Mouse (Mus musculus) testis, postnatal 14 days (tissue): ENCODE measurements at regions not wholly inside any gene's neighbourhood (a gene's known extent, or its start where the extent isn't known, plus 50 kb on each side); places are given as distances from the start of the nearest gene placed in this dataset.

ENCODE experiments used
- DNase-seq: peaks from one replicate; pipeline ENCODE4 v3.0.0; 2021; ENCODE audit warnings: low spot score

DNA sequence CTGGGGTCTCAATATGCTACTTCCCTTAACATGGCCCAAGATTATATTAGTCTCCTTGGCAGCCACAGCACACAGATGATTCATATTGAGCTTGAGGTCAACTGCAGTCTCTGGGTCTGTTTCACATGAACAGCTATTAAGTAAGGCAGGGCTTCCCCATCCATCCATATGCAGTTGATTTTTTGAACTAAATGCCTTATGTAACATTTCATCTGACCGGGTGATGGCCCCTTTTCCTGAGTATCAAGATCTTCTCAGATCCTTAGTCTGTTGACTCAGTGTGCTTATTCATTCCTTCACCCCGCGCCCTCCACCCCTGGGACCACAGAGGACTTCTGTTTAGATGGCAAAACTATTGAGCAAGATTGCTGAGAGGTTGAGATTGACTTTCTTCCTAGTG, 202.7 kb downstream of the Cyp26b1 start:
- DNase-seq: no peak

DNA sequence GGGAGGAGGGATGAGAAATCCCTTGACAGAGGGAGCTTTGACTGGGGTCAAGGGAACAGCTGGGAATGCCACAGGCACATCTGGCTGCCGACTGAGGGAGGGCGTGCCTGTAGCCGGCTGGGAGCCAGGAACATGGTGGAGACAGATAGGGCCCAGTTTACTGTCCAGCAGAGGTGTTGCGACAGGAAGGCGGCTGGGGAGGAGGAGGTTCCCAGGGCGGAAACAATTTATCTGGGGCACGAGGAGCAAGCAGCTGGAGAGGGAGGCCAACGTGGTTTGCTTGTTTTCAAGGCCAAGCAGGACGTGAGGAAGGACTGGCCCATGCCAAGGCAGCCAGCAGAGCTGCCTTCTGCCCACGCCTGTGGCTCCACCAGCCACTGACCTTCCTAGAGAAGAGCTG, 208.0 kb downstream of the Cyp26b1 start:
- DNase-seq: peak; percentile 87

DNA sequence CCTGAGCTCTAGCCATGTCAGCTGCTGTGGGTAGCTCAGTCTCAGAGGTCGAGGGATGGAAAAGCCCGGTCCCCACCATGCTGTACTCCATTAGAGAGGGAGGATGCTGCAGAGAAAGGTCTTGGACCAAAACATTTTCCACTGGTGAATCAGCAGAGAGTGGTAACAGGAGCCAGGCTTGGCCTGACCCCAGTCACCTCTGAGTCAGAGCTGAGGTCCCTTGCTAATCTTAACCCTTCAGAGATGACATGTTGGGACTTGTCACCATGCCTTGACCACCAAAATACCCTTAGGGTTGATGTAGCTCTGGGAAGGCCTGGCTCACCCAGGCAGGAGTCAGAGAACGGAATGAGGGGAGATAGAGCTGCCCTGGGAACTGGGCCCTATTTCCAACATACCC, 210.0 kb downstream of the Cyp26b1 start:
- DNase-seq: no peak

DNA sequence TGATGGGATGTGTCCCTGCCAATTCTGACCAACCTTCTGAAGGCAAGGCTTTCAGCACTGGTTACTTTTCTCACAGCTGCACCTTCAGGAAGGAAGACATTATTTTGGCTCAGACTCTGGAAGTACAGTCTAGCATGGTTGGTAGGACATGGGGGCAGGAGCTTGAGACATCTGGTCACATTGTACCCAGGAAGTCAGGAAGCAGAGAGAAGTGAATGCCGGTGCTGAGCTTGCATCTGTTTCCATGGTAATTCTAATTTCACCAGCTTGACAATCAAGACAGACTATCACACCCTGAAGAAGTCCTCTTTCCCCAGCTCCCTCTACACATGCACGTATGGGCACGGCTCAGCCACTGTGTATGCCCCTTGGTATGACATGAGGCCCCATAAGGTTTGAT, 210.6 kb downstream of the Cyp26b1 start:
- no peak for DNase-seq

DNA sequence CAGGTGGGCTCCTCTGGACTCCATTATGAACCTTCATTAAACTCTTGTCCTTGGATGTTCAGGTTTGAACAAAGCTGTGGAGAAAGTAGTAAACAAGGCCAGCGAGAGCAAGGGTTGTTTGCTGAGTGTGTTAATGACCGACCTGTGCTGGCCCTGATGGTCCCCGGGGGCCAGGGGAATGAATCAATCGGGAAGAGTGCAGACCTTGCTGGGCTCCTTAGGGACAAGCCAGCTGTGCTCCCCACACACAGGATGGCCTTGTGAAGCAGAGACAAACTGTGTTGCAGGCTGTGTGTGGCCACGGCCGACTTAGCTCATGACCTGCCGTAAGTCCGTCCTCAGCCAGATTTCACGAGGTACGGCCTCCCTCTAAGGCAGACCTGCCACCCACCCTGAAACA, 212.1 kb downstream of the Cyp26b1 start:
- DNase-seq: peak; percentile 71

DNA sequence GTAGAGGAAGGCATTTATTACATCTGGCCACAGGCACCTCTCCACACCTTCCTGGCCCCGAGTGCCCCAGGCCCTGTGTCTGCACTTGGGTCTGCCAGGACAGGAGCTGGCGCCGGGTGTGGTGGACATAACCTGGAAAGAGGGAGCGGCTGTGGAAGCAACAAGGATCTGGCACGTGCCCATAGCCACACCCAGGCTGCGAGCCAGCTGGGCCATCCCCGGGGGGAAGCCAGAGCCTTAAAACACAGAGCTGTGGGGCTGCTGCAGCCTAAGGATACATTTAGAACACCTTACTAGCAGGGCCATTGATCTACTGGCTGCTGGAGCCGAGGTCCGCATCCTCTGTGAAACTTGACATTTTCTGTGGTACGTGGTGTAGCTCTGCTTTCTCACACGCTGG, 217.0 kb downstream of the Cyp26b1 start:
- DNase-seq: no peak

DNA sequence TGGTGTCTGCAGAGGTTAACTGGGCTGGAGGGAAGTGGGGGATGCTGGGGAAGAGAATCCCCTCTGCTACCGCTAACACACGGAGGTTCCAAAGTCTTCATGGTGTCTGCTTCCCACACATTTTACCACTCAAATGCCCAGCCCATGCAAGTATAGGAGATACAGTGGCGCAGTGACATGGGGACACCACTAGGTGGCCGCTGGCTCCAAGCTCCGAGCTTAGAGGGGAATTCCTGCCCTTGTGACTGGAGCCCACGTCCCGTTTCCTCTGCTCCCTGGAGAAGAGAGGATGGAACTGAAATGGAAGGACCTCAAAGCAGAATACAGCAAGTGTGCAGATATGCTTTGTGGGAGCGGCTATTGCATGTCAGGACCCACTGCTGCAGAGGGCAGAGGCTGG, 218.2 kb downstream of the Cyp26b1 start:
- DNase-seq: peak; percentile 35

DNA sequence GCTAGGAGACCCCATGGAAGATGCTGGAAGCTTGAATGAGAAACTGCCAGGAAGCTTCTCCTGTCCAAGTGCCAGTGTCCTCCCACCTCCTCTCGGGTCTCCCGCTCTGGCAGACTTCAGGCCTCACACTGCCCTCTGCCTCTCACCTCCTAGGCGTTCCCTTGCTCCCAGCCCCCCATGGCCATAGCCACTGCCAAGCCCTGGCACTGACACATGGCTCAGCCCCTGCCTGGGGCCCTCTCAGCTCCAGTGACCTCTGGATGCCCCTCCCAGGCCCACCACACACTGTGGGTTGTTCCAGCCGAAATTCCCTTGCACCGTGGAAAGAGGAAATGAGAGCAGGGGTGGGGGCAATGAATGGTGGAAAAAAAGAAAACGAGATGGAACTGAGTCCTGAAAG, 227.3 kb downstream of the Cyp26b1 start:
- DNase-seq: no peak

DNA sequence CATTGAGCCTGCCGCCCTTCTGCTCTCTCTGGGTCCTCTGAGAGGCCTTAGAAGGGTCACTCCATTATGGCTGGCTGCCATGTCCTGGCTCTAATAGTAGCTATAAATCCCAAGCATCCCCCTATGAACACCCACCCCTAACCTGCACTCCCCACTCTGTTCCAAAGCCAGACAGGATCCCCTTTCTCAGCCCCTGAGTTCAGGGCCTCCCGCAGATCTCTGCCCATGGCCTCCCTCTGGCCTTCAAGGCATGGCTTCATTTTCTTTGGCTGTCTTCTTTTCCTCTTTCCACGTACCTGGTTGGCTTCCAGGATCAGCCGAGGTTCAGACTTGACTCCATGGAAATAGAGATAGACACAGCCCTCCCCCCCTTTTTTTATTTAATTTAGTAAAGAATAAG, 227.8 kb downstream of the Cyp26b1 start:
- DNase-seq: no peak

DNA sequence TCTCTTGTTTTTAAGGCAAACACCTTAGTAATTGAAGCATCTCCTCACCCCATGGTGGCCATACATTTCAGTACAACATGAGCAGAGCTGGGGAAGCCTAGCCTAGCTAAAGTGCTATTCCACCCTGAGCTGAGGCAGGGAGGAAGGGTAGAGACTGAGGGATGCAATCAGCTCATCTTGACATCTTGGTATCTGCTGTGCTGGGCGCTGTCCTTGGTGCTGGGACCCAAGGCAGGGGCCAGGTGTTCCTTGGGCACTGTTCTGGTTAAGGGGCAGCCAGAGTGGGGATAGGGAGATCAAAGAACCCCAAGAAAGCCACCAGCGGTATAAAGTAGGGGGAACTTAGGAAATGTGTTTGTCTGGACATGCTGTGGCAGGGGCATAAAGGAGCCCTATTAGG, 228.7 kb downstream of the Cyp26b1 start:
- no peak for DNase-seq

DNA sequence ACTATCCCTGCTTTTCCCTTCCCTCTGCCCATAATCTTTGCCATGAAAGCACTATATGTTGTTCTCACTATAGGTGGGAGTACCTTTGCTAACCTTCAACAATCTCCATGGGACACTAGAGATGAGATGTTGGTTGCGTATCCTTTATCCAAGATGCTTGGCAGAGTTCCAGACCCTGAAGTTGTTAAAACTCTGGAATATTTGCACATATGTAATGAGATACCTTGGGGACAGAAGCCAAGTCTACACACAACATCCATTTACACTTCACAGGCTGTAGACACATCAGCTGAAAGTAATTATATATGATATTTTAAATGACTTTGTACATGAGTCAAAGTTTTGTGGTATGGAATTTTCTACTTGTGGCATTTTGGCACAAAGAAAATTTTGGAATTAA, 231.4 kb downstream of the Cyp26b1 start:
- no peak for DNase-seq

DNA sequence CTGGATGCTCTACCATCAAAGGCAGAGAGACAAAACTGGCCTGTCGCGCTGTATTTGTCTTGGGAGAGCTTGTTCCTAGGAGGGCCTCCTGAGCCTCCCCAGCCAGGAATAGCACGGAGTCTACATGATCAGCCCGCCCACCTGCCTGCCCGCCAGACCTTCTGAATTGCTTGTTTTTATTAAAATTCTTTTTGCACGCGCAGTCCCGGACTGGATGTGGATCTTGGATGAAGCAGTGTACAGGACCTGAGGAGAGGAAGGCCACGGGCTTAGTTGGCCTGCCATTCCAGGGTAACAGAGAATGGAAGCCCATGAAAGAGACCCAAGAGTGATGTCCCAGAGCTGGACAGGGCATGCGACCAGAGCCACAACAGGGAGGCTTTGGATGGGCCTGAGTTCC, 235.8 kb downstream of the Cyp26b1 start:
- no peak for DNase-seq

DNA sequence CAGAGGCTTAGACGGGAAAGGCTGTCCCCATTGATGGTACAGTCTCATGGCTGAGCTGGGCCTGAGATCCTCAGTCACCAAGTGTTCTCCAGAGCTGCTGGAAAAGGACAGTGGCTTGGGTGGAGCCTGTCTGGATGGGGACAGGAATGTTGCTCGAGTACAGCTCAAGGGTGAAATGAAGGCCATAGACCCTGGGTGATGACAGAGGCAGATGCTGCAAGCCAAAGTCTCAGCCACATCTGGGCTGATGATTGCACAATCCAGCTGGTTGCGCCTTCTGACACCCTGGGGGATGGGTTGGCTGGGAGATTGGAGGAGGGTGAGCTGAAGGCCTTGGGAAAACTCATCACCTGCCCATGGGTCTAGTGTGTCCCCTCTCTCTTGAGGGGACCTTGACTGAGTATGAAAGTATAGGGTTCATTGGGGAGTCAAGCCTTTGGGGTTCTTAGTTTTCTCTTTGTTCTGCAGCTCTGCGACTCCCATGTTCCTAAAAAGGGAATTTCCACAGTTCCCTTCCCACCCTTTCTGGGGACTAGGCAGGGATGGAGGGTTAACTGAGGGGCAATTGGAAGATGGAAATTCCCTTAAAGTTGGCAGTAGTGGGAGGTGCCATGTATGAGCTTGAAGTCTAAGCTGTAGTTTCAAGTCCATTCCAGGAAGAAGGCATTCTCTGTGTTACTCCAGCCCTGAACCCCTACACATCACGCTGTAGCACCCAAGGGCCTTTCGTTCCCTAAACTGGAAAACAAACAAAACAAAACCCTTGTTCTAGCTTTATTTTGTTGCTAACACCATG, 240.1 kb downstream of the Cyp26b1 start:
- no peak for DNase-seq

DNA sequence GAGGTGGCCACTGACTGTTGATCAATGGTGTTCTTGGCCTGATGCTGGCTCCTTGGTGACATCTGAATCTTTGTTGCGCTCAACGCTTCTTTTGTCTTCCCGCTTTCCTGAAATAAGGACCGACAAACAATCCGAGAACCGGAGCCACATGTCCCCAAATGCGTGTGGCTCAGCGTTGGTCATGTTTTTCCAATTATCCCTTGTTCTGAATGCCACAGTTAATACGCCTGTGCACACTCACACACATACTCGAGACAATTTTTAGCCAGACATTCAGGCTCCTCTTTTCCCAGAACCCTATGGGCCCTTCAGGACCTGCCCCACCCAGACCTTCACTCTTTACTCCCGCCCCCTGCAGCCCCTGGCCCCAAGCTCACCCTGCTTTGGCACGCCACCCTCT, 248.8 kb downstream of the Cyp26b1 start:
- DNase-seq: no peak

DNA sequence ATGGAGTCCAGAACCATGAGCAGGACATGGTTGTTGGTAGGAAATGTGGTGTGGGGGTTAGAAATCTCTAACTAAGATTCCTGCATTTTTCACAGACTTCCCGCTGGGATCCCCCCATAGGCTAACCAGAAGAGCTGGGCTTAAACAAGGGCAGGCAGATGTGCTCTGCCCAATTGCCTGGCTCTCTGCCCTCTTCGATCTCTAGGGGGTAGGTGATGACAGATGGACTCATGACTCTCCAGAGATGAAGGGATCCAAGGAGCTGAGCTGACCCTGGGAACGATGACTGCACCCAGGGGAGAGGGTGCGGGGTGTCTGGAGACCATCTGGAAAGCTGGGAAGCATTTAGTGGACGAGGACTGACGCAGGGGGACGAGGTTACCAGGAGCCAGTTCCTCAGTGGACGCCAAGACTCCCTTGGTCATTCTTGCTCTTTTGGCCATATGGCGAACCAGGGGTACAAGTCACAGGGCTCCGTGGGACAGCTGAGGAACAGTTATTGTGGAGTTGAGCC, 260.0 kb downstream of the Cyp26b1 start:
- DNase-seq: no peak

DNA sequence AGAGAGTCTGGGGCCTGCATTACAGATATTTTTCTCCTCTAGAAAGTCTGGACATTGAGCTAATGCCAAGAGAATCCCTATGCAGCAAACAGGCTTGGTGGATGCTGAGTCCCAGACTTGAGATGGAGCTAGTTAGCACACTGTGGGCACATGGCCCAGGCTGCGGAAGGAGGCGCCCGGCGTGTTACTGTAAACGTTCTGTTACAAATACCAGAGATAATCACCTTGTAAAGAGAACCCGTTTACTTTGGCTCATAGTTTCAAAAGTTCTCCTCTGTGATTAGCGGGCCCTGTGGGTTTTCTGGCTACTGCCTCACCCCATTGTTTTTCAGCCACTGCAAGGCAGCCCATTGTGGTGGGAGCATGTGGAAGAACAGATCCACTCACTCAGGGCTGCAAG, 264.6 kb downstream of the Cyp26b1 start:
- DNase-seq: peak; percentile 42

DNA sequence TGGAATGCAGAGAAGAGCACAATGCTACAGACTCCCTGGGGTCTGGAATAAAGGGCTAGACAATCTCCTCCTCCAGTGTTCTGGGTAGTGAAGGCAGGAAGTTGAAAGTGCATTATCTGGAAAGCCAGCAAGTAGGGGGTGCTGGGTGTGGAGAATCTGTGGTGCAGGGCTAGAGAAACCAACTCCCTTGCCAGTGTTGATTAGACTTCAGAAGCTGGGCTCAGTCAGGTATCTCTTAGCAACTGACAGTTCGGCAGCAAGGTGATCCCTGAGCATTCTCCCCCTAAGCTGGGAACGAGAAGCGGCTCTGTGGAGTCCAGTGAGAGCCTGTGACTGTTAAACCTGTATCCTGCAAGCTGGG, 265.7 kb downstream of the Cyp26b1 start:
- no peak for DNase-seq

DNA sequence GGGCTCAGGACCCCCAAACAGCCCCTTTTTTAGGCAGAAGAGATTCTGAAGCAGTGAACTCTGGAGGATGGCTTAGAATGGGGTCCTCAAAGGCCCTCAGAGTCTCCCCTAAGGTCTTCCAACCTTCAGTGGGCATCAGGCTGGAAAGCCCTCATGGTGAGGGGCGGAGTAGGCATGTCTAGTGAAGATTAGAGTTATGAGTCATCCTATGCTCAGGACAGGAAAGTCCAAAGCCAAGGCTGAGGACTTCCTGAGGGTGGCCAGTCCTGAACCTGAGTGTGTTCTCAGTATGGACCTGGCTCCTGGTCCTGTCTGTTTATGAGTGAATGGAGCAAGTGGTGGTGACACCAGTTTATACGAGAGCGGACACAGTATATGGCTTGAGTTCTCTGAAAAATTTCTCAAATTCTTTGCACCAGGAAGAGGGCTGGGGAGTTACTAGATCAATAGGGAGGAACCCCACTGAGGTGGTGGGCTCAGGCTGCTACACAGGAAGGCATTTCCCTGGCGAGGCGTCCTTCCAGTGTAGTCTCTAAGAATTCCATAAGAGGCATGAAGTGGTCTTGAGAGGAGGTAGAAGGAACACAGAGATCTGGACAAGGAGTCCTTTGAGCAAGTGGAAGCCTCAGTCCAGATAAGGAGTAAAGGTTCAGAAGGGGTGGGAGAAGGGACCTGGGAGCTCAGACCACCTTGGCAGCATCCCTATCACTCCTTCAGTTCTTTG, 266.2 kb downstream of the Cyp26b1 start:
- DNase-seq: peak; percentile 41

DNA sequence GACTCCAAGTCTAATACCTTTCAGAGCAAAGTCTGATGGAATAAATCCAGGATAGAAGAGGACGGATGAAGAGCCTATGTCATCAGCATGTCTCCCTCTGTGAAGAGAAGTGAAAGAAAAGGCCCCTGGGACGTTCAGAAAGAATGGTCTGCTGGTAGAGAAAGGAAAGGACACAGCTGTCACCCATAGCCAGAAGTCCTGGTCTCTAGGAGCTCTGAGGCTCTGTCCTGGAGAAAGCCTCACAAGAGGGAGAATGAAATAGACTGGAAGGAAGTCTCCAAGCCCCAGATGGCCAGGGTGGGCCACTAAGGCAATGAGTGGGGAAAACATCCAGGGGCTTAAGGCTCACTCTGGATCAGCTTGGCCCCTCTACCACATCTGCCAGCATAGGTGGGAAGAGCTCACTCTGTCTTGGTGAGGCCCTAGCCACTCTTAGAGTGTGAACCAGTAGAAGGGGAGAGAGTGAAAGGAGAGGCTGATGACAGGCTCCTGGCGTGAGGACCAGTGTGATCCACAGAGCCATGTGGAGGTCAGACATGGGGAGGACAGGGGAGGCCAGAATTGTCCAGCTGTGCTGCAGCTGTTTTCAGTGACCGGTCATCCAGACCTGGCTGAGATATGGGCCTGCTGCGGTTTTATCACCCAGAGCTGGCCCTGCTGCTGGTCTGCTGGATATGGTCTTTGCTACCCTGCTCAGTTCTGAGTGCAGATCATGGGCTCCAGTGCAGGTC, 268.2 kb downstream of the Cyp26b1 start:
- peak; percentile 40 for DNase-seq

DNA sequence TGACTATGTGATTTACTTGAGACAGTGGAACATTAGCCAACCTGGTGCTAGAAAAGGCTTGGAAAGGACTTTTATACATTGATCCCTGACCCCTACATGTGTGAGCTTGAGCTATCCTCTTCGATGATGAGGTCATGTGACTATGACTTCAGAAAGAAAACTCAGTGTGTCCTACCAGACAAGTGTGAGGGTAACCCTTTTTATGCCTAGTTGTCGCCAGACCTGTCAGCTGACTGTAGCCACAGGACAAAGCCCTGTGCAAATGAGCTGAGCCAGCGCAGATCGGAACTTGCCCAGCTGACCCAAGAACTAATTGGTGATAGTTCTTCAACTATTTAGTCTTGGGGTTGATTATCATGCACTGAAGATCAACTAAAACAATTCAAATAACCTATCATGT, 269.5 kb downstream of the Cyp26b1 start:
- no peak for DNase-seq

DNA sequence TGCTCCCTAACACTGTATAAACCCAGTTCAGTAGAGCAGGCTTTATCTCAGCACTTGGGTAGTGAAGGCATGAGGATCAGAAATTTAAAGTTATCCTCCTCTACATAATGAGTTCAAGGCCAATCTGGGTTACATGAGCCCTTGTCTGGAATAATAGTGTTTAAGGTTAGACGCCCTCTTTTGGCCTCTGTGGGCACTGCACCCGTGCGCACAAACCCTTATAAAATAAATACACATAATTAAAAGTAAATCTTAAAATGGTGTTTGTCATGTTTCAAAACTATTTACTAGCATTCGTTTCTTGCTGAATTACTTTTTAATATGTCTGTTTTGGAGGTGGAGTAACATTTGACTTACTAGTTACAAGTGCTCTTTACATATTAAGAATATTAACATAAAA, 271.2 kb downstream of the Cyp26b1 start:
- no peak for DNase-seq

DNA sequence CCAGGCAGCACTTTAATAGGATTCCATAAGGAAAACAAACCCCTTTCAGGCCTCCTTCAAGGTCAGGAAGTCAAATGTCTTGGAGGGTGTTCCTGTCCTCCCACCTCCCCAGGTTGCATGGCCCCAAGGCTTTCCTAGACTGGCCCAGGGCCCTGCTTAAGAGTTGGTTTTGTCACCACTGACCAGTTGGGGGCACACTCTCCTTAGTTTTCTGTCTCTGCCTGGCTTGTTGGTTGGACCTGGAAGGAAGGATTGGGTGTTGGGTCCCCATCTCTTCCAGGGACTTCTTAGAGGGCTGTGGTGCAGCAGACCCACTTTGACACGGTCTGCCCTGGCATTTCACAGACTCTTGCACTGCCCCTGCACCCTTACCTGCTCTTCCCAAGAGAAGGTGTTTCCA, 273.1 kb downstream of the Cyp26b1 start:
- DNase-seq: peak; percentile 27

DNA sequence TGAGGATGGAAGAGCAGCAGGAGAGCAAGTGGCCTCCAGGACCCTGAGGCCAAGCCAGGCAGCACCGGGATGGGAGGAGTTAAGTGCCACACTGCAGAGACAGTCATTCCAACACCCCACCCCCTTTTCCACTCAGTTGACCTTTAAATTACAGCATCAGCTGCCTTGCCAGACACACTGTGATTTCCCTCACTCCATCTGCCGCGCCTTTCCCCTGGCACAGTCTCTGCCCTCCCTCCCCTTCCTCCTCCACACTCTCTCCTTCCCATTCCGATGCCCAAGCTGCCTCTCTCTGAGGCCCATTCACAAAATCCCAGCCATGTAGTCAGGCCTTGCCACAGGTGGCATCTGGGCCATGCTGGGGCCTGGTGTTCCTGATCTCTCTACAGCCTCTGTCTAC, 274.9 kb downstream of the Cyp26b1 start:
- DNase-seq: no peak
